Mouse (Mus musculus): ENCODE results near the gene Ccdc116. TPM values are rescaled to one million over a fixed set of nuclear protein-coding genes. Genes with fewer than 3 reads are reported as not detected.

The Ccdc116 gene
- 1.7 TPM for polyA plus RNA-seq (2017; shearing (Covaris generic))

GRCm38 (mm10) chr16:17146772-17147235 lies at the start of gene Ccdc116:
Ccdc116 (minus strand) TSS chr16:17147229.

GRCm38 (mm10) chr16:17144339-17144738 lies 2.7 kb downstream of the Ccdc116 start, which contains the start of gene Ydjc:
Ydjc (plus strand) TSS chr16:17144621.

GRCm38 (mm10) chr16:17132089-17132905 lies 14.7 kb downstream of the Ccdc116 start, which contains the start of gene Sdf2l1:
Sdf2l1 (minus strand) TSS chr16:17132383.

GRCm38 (mm10) chr16:17124871-17125520 lies 22.0 kb downstream of the Ccdc116 start, which contains the start of gene 2610318N02Rik:
2610318N02Rik (minus strand) TSS chr16:17125167.

GRCm38 (mm10) chr16:17110771-17111743 lies 36.0 kb downstream of the Ccdc116 start, which contains the start of gene Ppil2:
Ppil2 (minus strand) TSS chr16:17111257.

Other genes starting within 250 kb of the Ccdc116 start
- gene Mapk1, start 163.8 kb downstream of the Ccdc116 start, polyA plus RNA-seq (2017; shearing (Covaris generic)): 163 TPM
- gene Ypel1, start 77.5 kb downstream of the Ccdc116 start, polyA plus RNA-seq (2017; shearing (Covaris generic)): 3.4 TPM
- 179 TPM for gene Ppil2, start 36.0 kb downstream of the Ccdc116 start, polyA plus RNA-seq (2017; shearing (Covaris generic))
- 3.7 TPM for gene 2610318N02Rik, start 22.1 kb downstream of the Ccdc116 start, polyA plus RNA-seq (2017; shearing (Covaris generic))
- 36.4 TPM for gene Sdf2l1, start 14.8 kb downstream of the Ccdc116 start, polyA plus RNA-seq (2017; shearing (Covaris generic))
- 3.4 TPM for gene Ydjc, start 2.6 kb downstream of the Ccdc116 start, polyA plus RNA-seq (2017; shearing (Covaris generic))
- gene Ube2l3, start 55.4 kb upstream of the Ccdc116 start, polyA plus RNA-seq (2017; shearing (Covaris generic)): 248 TPM
- gene Rimbp3, start 61.4 kb upstream of the Ccdc116 start, polyA plus RNA-seq (2017; shearing (Covaris generic)): not detected
- 1.7 TPM for gene Hic2, start 86.3 kb upstream of the Ccdc116 start, polyA plus RNA-seq (2017; shearing (Covaris generic))
- gene Tmem191c, start 128.8 kb upstream of the Ccdc116 start, polyA plus RNA-seq (2017; shearing (Covaris generic)): 117 TPM
- gene Serpind1, start 184.1 kb upstream of the Ccdc116 start, polyA plus RNA-seq (2017; shearing (Covaris generic)): 0.67 TPM

Measured in effector memory CD4-positive, alpha-beta T cell, adult 7 months (primary cell).